Mouse (Mus musculus): ENCODE results near the gene Selenof. TPM values are rescaled to one million over a fixed set of nuclear protein-coding genes. Genes with fewer than 3 reads are reported as not detected.

Selenof gene
- polyA plus RNA-seq, 1 experiment: 97.5 TPM

GRCm38 (mm10) chr3:144586731-144587130, 16.6 kb downstream of the Selenof start:
- Histone ChIP-seq H3K4me1 (ENCODE audit: control insufficient read depth, insufficient read depth, low read length) (peaks cover 2% of the 10 kb centered on the region; the same call in 1 of the 2 replicates), H3K36me3 (ENCODE audit: control insufficient read depth, insufficient read depth, low read length) (no peaks in the 10 kb centered on the region; the same call in 1 of the 2 replicates), H3K4me3 (ENCODE audit: control insufficient read depth, low read depth, low read length) (no peak overlapping the region), H3K27ac (ENCODE audit: control insufficient read depth, insufficient read depth, low read depth, low read length) (no peak overlapping the region), H3K27me3 (ENCODE audit: control insufficient read depth, insufficient read depth, low read length) (no peaks in the 10 kb centered on the region)
- TF ChIP-seq CTCF (IDR thresholded peaks at IDR 0.05; ENCODE audit: control insufficient read depth, insufficient read depth, insufficient replicate concordance, low read depth, low read length) (no peak), POLR2A (IDR thresholded peaks at IDR 0.05; ENCODE audit: control insufficient read depth, low read depth, low read length) (no peak)

- Histone ChIP-seq H3K27ac (ENCODE audit: control insufficient read depth, insufficient read depth, low read depth, low read length) (no peak overlapping the region), H3K27me3 (ENCODE audit: control insufficient read depth, insufficient read depth, low read length) (no peaks in the 10 kb centered on the region), H3K4me1 (ENCODE audit: control insufficient read depth, insufficient read depth, low read length) (peaks cover 2% of the 10 kb centered on the region; the same call in 1 of the 2 replicates), H3K4me3 (ENCODE audit: control insufficient read depth, low read depth, low read length) (no peak overlapping the region), H3K36me3 (ENCODE audit: control insufficient read depth, insufficient read depth, low read length) (no peaks in the 10 kb centered on the region; the same call in 1 of the 2 replicates)
- TF ChIP-seq POLR2A (IDR thresholded peaks at IDR 0.05; ENCODE audit: control insufficient read depth, low read depth, low read length) (no peak), CTCF (IDR thresholded peaks at IDR 0.05; ENCODE audit: control insufficient read depth, insufficient read depth, insufficient replicate concordance, low read depth, low read length) (no peak)
These were observed 19.2 kb downstream of the Selenof start for GRCm38 (mm10) chr3:144589189-144589890.

GRCm38 (mm10) chr3:144592992-144593785, 23.1 kb downstream of the Selenof start:
- Histone ChIP-seq H3K36me3 (ENCODE audit: control insufficient read depth, insufficient read depth, low read length) (no peaks in the 10 kb centered on the region; the same call in 1 of the 2 replicates), H3K27me3 (ENCODE audit: control insufficient read depth, insufficient read depth, low read length) (no peaks in the 10 kb centered on the region), H3K27ac (ENCODE audit: control insufficient read depth, insufficient read depth, low read depth, low read length) (no peak overlapping the region), H3K4me3 (ENCODE audit: control insufficient read depth, low read depth, low read length) (no peak overlapping the region), H3K4me1 (ENCODE audit: control insufficient read depth, insufficient read depth, low read length) (no peaks in the 10 kb centered on the region)
- no peak for TF ChIP-seq POLR2A (IDR thresholded peaks at IDR 0.05; ENCODE audit: control insufficient read depth, low read depth, low read length)
- no peak for TF ChIP-seq CTCF (IDR thresholded peaks at IDR 0.05; ENCODE audit: control insufficient read depth, insufficient read depth, insufficient replicate concordance, low read depth, low read length)

GRCm38 (mm10) chr3:144597121-144597520, 27.0 kb downstream of the Selenof start:
- H3K36me3 ChIP-seq (ENCODE audit: control insufficient read depth, insufficient read depth, low read length): no peaks in the 10 kb centered on the region
- TF ChIP-seq CTCF (IDR thresholded peaks at IDR 0.05; ENCODE audit: control insufficient read depth, insufficient read depth, insufficient replicate concordance, low read depth, low read length) (no peak), POLR2A (IDR thresholded peaks at IDR 0.05; ENCODE audit: control insufficient read depth, low read depth, low read length) (no peak)
- no peak overlapping the region for H3K4me3 ChIP-seq (ENCODE audit: control insufficient read depth, low read depth, low read length)
- no peaks in the 10 kb centered on the region for H3K27me3 ChIP-seq (ENCODE audit: control insufficient read depth, insufficient read depth, low read length)
- H3K4me1 ChIP-seq (ENCODE audit: control insufficient read depth, insufficient read depth, low read length): no peaks in the 10 kb centered on the region
- H3K27ac ChIP-seq (ENCODE audit: control insufficient read depth, insufficient read depth, low read depth, low read length): no peak overlapping the region

- Histone ChIP-seq H3K36me3 (ENCODE audit: control insufficient read depth, insufficient read depth, low read length) (no peaks in the 10 kb centered on the region), H3K27ac (ENCODE audit: control insufficient read depth, insufficient read depth, low read depth, low read length) (no peak overlapping the region), H3K4me3 (ENCODE audit: control insufficient read depth, low read depth, low read length) (no peak overlapping the region), H3K4me1 (ENCODE audit: control insufficient read depth, insufficient read depth, low read length) (no peaks in the 10 kb centered on the region), H3K27me3 (ENCODE audit: control insufficient read depth, insufficient read depth, low read length) (no peaks in the 10 kb centered on the region)
- TF ChIP-seq POLR2A (IDR thresholded peaks at IDR 0.05; ENCODE audit: control insufficient read depth, low read depth, low read length) (no peak), CTCF (IDR thresholded peaks at IDR 0.05; ENCODE audit: control insufficient read depth, insufficient read depth, insufficient replicate concordance, low read depth, low read length) (no peak)
These were observed 27.8 kb downstream of the Selenof start for GRCm38 (mm10) chr3:144597790-144598467.

GRCm38 (mm10) chr3:144602413-144602812, 32.3 kb downstream of the Selenof start:
- Histone ChIP-seq H3K4me1 (ENCODE audit: control insufficient read depth, insufficient read depth, low read length) (no peaks in the 10 kb centered on the region), H3K27me3 (ENCODE audit: control insufficient read depth, insufficient read depth, low read length) (no peaks in the 10 kb centered on the region), H3K27ac (ENCODE audit: control insufficient read depth, insufficient read depth, low read depth, low read length) (no peak overlapping the region), H3K36me3 (ENCODE audit: control insufficient read depth, insufficient read depth, low read length) (no peaks in the 10 kb centered on the region), H3K4me3 (ENCODE audit: control insufficient read depth, low read depth, low read length) (no peak overlapping the region)
- TF ChIP-seq POLR2A (IDR thresholded peaks at IDR 0.05; ENCODE audit: control insufficient read depth, low read depth, low read length): no peak
- no peak for TF ChIP-seq CTCF (IDR thresholded peaks at IDR 0.05; ENCODE audit: control insufficient read depth, insufficient read depth, insufficient replicate concordance, low read depth, low read length)

GRCm38 (mm10) chr3:144602819-144603218, 32.7 kb downstream of the Selenof start:
- no peak overlapping the region for H3K27ac ChIP-seq (ENCODE audit: control insufficient read depth, insufficient read depth, low read depth, low read length)
- no peaks in the 10 kb centered on the region for H3K27me3 ChIP-seq (ENCODE audit: control insufficient read depth, insufficient read depth, low read length)
- TF ChIP-seq POLR2A (IDR thresholded peaks at IDR 0.05; ENCODE audit: control insufficient read depth, low read depth, low read length) (no peak), CTCF (IDR thresholded peaks at IDR 0.05; ENCODE audit: control insufficient read depth, insufficient read depth, insufficient replicate concordance, low read depth, low read length) (no peak)
- H3K36me3 ChIP-seq (ENCODE audit: control insufficient read depth, insufficient read depth, low read length): no peaks in the 10 kb centered on the region
- H3K4me3 ChIP-seq (ENCODE audit: control insufficient read depth, low read depth, low read length): no peak overlapping the region
- no peaks in the 10 kb centered on the region for H3K4me1 ChIP-seq (ENCODE audit: control insufficient read depth, insufficient read depth, low read length)

Measured in testis, adult 2 months (tissue).